Mouse (Mus musculus) lung, postnatal 0 days (tissue): ENCODE results near the gene Abcg5. TPM values are rescaled to one million over a fixed set of nuclear protein-coding genes. Genes with fewer than 3 reads are reported as not detected.

Experiments used
- ATAC-seq: fragments of 200-750 bp; cut with Nextera tagmentation; 2 replicates; pipeline ENCODE4 v1.8.0; 2017; ENCODE audit warnings: moderate library complexity
- DNase-seq: peaks from one replicate; pipeline ENCODE4 v3.0.0-alpha.2; 2016; ENCODE audit warnings: low spot score
- H3K27ac ChIP-seq: fragments of 300-500 bp; sonication (generic); 2 replicates; pipeline ENCODE4 v1.5.1; 2014; ENCODE audit warnings: antibody characterized with exemption, mild to moderate bottlenecking, low read length, mixed read lengths
- H3K27me3 ChIP-seq: fragments of 300-500 bp; sonication (generic); replicated peaks from 2 replicates; pipeline ENCODE4 v1.6.1; 2014; ENCODE audit warnings: low read length, mixed read lengths; ENCODE audit not compliant: insufficient read depth
- H3K36me3 ChIP-seq: fragments of 300-500 bp; sonication (generic); 2 replicates; pipeline ENCODE4 v1.6.1; 2014; ENCODE audit warnings: low read length, mixed read lengths; ENCODE audit not compliant: insufficient read depth
- H3K4me1 ChIP-seq: fragments of 300-500 bp; sonication (generic); 2 replicates; pipeline ENCODE4 v1.6.1; 2014; ENCODE audit warnings: antibody characterized with exemption, low read depth, low read length, mixed read lengths; ENCODE audit not compliant: insufficient read depth
- H3K4me2 ChIP-seq: fragments of 300-500 bp; sonication (generic); replicated peaks from 2 replicates; pipeline ENCODE4 v1.6.1; 2014; ENCODE audit warnings: low read depth, mild to moderate bottlenecking, low read length, moderate library complexity, mixed read lengths
- H3K4me3 ChIP-seq: fragments of 300-500 bp; sonication (generic); 2 replicates; pipeline ENCODE4 v1.5.1; 2014; ENCODE audit warnings: low read depth, low read length
- H3K9ac ChIP-seq: fragments of 300-500 bp; sonication (generic); replicated peaks from 2 replicates; pipeline ENCODE4 v1.6.1; 2014; ENCODE audit warnings: low read depth, mild to moderate bottlenecking
- H3K9me3 ChIP-seq: fragments of 300-500 bp; sonication (generic); 2 replicates; pipeline ENCODE4 v1.6.1; 2016; ENCODE audit warnings: low read length, mixed read lengths
- CTCF ChIP-seq: IDR thresholded peaks from 2 replicates; pipeline ENCODE4 v1.5.1; 2016; ENCODE audit warnings: antibody characterized with exemption, mild to moderate bottlenecking
- EP300 ChIP-seq: IDR thresholded peaks from 2 replicates; pipeline ENCODE4 v1.6.1; 2016; ENCODE audit warnings: antibody characterized with exemption, mild to moderate bottlenecking, control low read depth
- WGBS: fragments of 180-500 bp; shearing (Covaris S2); extraction: QIAGEN DNeasy Blood & Tissue Kit; methylation state at CpG from one replicate; pipeline ENCODE4 v1.1.7; 2014; 5-methylcytosine and 5-hydroxymethylcytosine counted together
- polyA plus RNA-seq: library from polyadenylated mRNA; unstranded; fragments of >200 nt; fragmentation: Nextera tagmentation; extraction: Ambion mirVana; gene quantifications from 2 replicates; pipeline ENCODE4 v1.2.1, GENCODE M21; 2015

Abcg5 gene
- polyA plus RNA-seq, 1 experiment from 2014 or later: 0.61 TPM

- ATAC-seq (no peak), DNase-seq (no peak)
- 87% methylated on average over 9 of the region's 9 CpGs for WGBS
- H3K4me1 ChIP-seq: no peaks in the 10 kb centered on the region
- H3K27ac ChIP-seq: no peak overlapping the region
- TF ChIP-seq EP300: no peak
- no peaks in the 10 kb centered on the region for H3K27me3 ChIP-seq
- no peak overlapping the region for H3K9ac ChIP-seq
- no peak overlapping the region for H3K4me3 ChIP-seq
- H3K36me3 ChIP-seq: peaks cover 3% of the 10 kb centered on the region; the same call in 1 of the 2 replicates
- H3K4me2 ChIP-seq: no peak overlapping the region
- H3K9me3 ChIP-seq: no peaks in the 10 kb centered on the region
Measured at GRCm38 (mm10) chr17:84724028-84724427, 41.2 kb upstream of the Abcg5 start.

DNA sequence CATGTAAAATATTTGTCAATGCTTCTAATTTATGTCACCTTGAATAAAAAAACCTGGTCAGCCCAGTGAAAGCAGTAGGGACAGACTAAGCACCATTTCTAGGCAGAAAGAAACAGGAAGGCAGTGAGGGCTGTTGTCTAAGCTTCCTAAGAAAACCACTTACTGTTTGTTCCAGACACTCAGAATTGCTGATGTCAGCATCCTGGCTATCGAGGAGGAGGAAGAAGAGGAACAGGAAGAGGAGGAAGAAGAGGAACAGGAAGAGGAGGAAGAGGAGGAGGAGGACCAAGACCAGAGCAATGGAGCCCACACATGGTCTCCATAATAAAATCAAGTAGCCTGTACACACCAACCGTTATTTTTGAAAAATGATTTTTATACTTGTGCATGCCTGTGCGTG, 36.3 kb upstream of the Abcg5 start:
- no peaks in the 10 kb centered on the region for H3K9me3 ChIP-seq
- no peak overlapping the region for H3K4me2 ChIP-seq
- no peaks in the 10 kb centered on the region for H3K27me3 ChIP-seq
- 58% methylated on average over 3 of the region's 3 CpGs for WGBS
- H3K27ac ChIP-seq: no peak overlapping the region
- H3K36me3 ChIP-seq: no peaks in the 10 kb centered on the region; the same call in 1 of the 2 replicates
- no peak for TF ChIP-seq EP300
- TF ChIP-seq CTCF: no peak
- no peaks in the 10 kb centered on the region for H3K4me1 ChIP-seq
- no peak overlapping the region for H3K4me3 ChIP-seq
- no peak overlapping the region for H3K9ac ChIP-seq
- ATAC-seq: no peak
- no peak for DNase-seq

DNA sequence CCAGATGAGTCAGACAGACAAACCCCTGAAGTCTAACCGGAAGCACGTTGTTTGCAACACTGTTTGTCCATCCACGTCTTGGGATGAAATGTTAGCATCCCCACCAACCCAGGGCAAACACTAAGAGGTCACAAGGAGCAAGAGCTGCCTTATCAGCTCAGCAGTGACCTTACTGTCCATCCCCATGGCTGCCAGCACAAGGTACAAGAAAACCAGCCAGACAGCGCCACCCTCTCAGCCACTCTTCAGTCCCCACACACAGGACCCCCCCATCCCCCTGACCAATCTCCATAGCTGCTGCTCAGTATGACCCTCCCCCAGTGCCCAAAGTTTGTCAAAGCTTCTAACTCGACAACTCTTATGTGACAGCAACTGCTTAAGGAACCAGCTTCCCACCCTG, 34.6 kb upstream of the Abcg5 start:
- Histone ChIP-seq H3K27me3 (no peaks in the 10 kb centered on the region), H3K4me1 (no peaks in the 10 kb centered on the region), H3K27ac (no peak overlapping the region), H3K9me3 (no peaks in the 10 kb centered on the region), H3K4me2 (no peak overlapping the region), H3K9ac (no peak overlapping the region), H3K4me3 (no peak overlapping the region), H3K36me3 (no peaks in the 10 kb centered on the region; the same call in 1 of the 2 replicates)
- 63% methylated on average over 5 of the region's 5 CpGs for WGBS
- TF ChIP-seq CTCF: no peak
- no peak for TF ChIP-seq EP300
- ATAC-seq (no peak), DNase-seq (no peak)

DNA sequence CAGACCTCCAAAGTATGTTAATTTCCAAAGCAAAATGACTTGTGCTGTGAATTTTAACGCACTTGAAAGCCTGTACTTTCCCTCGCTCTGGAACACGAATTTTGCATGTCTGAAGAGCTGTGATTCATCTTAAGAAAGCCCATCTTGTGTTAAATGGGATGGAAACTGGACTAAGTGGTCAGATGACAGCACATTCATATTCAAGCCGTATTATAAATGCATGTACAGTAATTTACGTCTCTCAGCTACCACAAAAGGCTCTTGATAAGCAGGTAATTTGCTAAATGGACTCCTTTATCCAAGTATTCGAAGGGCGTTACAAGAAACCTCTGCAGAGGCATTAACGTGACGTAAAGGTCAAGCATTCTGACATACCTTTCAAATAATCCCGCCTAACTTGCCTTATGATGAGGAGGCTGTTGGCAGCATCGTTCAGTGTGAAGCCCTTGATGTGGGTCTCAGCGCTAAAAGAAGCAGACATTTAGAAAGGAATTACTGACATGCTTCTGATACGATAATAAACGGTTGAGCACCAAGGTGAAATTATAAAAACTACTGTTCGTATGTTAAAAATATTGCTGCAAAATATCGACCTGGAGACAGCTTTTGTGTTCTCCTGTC, 33.6 kb upstream of the Abcg5 start:
- Histone ChIP-seq H3K36me3 (no peaks in the 10 kb centered on the region; the same call in 1 of the 2 replicates), H3K9ac (no peak overlapping the region), H3K27me3 (no peaks in the 10 kb centered on the region), H3K4me3 (no peak overlapping the region), H3K27ac (no peak overlapping the region), H3K4me1 (no peaks in the 10 kb centered on the region), H3K4me2 (no peak overlapping the region), H3K9me3 (no peaks in the 10 kb centered on the region)
- DNase-seq: no peak
- no peak for TF ChIP-seq CTCF
- TF ChIP-seq EP300: no peak
- ATAC-seq: no peak
- WGBS: 70% methylated on average over 16 of the region's 16 CpGs

DNA sequence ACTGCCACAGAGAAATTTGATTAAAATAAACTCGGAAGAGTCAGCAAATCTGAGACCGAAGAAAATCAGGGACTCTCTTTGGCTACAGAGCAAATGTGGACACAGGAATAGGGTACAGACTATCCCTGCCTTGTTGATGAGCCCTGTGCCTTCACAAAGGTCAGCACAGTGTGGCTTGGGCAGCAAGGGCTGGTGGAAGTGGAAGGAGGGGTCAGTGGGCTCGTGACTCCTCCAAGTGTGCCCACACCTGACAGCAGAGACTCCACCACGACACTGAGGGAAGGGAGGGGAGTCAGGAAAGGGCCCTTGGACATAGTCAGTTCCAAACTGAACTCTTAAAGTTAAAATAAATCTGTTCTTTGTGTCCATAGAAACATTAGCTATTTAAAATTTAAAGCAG, 32.1 kb upstream of the Abcg5 start:
- Histone ChIP-seq H3K9ac (no peak overlapping the region), H3K4me3 (no peak overlapping the region), H3K36me3 (no peaks in the 10 kb centered on the region), H3K27me3 (no peaks in the 10 kb centered on the region), H3K4me1 (no peaks in the 10 kb centered on the region), H3K27ac (no peak overlapping the region), H3K4me2 (no peak overlapping the region), H3K9me3 (no peaks in the 10 kb centered on the region)
- WGBS: 72% methylated on average over 4 of the region's 4 CpGs
- no peak for DNase-seq
- no peak for TF ChIP-seq EP300
- no peak for TF ChIP-seq CTCF
- ATAC-seq: no peak

DNA sequence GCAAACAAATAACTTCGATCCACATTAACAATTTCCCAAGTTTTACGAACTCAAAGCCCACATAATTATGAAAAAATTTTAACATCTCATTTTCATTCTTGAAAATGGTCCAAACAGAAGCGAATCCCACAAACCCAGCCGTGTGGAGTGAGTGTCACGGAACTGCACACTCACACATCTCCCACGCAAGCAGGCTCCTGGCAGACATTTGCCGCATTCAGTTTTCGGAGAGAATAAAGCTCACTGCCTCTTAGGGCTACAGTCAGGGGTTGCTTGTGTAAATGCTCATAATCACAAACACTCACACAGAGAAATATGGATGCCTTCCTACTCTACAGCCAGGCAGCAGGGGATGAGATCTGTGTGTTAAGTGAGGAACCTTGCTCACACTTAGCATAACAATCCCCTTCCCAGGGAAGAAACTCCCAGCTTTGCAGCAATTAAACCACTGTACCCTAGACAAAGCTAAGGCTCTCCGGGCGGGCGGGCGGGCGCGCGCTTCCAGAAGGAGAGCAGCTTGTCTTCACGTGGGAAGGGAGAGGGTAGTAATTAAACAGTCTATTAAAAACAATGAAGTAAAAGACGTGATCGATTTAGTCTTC, 30.9 kb upstream of the Abcg5 start:
- H3K36me3 ChIP-seq: no peaks in the 10 kb centered on the region
- ATAC-seq: no peak
- WGBS: 85% methylated on average over 18 of the region's 18 CpGs
- H3K27me3 ChIP-seq: no peaks in the 10 kb centered on the region
- H3K9me3 ChIP-seq: no peaks in the 10 kb centered on the region
- no peak for DNase-seq
- no peak overlapping the region for H3K4me2 ChIP-seq
- H3K4me1 ChIP-seq: no peaks in the 10 kb centered on the region
- TF ChIP-seq EP300: no peak
- no peak for TF ChIP-seq CTCF
- H3K9ac ChIP-seq: no peak overlapping the region
- no peak overlapping the region for H3K27ac ChIP-seq
- H3K4me3 ChIP-seq: no peak overlapping the region
